Mouse (Mus musculus): ENCODE measurements around the gene Acsl4.

GRCm38 (mm10) chrX:142426628-142427027 lies 36.3 kb upstream of the Acsl4 start:
- TF ChIP-seq CTCF (IDR thresholded peaks at IDR 0.05; ENCODE audit: low read depth), result no peak
- no peak for TF ChIP-seq EP300 (IDR thresholded peaks at IDR 0.05; ENCODE audit: low read depth)
